Mouse (Mus musculus): ENCODE measurements at regions not wholly inside any gene's neighbourhood (a gene's known extent, or its start where the extent isn't known, plus 50 kb on each side); places are given as distances from the start of the nearest gene placed in this dataset.
A peak's percentile ranks its signal among the peaks of the same experiment; 100 is the strongest.

- no peak for DNase-seq (ENCODE audit: inconsistent age in 2 of 2, low spot score in 1 of 2)
Observed at GRCm38 (mm10) chr7:40398266-40398665, 499.9 kb upstream of the Vstm2b start.

GRCm38 (mm10) chr7:40419332-40419731 is 478.8 kb upstream of the Vstm2b start:
- no peak for DNase-seq (ENCODE audit: inconsistent age in 2 of 2, low spot score in 1 of 2)

- DNase-seq (ENCODE audit: inconsistent age in 2 of 2, low spot score in 1 of 2), result no peak
Observed at GRCm38 (mm10) chr7:40422125-40422524, 476.0 kb upstream of the Vstm2b start.

DNA sequence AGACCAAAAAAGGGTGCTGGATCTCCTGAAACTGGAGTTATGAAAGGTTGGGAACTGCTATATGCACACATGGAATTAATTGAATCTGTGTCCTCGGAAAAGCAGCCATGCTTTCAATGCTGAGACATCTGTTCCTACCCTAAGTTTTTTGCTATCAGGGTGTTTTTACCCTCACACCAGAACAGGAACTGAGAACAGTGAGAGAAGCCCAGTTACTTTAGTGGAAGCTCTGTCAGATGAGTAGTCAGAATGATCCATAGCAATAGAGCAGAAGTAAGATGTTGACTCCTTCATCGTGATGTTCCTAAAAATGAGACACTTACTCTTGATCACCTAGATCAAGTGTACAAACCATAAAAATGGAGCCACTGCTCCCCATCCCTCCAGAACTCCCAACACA is 468.7 kb upstream of the Vstm2b start:
- DNase-seq (ENCODE audit: inconsistent age in 2 of 2, low spot score in 1 of 2), result no peak

DNA sequence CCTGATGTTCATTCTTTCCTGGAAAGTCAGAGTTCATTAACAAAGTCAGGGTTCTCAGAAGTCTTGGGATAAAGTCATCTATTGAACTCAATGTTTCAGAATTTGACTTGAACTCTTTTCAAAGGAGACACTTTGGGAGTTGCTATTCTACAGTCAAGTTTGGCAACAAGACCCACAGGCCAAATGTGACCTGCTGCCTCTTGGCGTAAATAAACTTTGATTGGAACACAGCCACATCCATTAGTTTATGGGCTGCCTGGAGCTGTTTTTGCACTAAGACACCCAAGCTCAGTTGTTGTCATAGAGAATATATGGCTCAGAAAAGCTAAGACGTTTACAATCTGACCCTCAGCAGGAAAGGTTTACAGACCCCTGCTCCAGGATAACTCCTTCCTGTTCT is 464.2 kb upstream of the Vstm2b start:
- DNase-seq (ENCODE audit: inconsistent age in 2 of 2, low spot score in 1 of 2), result peak in 1 of 2 experiments; percentile 40

GRCm38 (mm10) chr7:40441128-40441527 is 457.0 kb upstream of the Vstm2b start:
- DNase-seq (ENCODE audit: inconsistent age in 2 of 2, low spot score in 1 of 2), result no peak

GRCm38 (mm10) chr7:40441786-40442185 is 456.3 kb upstream of the Vstm2b start:
- DNase-seq (ENCODE audit: inconsistent age in 2 of 2, low spot score in 1 of 2), result no peak

DNA sequence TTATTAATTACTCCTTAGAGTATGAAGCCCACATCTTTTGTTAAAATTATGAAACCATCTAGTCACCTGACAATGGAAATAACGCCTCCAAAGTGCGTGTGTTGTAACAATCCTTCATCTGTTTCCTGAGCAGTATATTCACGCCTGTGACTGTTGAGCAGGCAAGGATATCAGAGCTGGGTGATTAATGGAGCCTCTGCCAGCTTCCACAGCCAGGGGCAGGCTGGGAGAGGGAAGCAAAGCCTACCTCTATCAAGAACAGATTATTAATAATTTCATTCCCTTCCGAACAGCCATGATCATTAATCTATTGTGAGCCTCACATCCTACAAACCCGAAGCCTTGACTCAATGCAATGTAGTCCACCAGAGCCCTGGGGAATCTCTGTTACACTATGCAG is 431.7 kb upstream of the Vstm2b start:
- no peak for DNase-seq (ENCODE audit: inconsistent age in 2 of 2, low spot score in 1 of 2)

GRCm38 (mm10) chr7:40487256-40487655 is 410.9 kb upstream of the Vstm2b start:
- DNase-seq (ENCODE audit: inconsistent age in 2 of 2, low spot score in 1 of 2), result no peak

DNA sequence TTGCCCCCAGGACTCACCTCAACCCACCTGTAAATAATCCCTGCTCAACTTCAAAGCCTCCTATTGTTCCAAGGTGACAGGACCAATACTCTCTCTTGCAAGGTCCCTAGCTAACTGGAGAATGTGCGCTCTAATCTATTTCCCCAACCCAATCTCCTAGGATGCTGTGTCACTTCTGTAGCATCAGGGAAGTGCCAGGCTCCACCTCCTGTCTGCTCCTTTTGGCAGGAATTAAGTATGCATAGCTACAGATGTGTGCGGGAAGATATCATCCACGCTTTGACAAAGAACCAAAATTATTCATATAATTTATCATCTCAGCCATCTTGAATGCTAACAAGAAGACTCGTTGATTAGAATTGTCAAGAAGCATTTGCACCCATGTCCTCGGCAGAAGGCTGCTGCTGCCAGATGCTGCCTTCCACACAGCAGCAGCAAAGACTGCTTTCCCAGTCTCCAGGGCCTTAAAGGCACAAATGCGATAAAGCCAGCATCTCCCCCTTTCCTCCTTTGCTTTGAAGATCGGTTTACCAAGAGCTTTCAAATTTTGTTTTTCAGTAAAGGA is 375.3 kb upstream of the Vstm2b start:
- no peak for DNase-seq (ENCODE audit: inconsistent age in 2 of 2, low spot score in 1 of 2)

DNA sequence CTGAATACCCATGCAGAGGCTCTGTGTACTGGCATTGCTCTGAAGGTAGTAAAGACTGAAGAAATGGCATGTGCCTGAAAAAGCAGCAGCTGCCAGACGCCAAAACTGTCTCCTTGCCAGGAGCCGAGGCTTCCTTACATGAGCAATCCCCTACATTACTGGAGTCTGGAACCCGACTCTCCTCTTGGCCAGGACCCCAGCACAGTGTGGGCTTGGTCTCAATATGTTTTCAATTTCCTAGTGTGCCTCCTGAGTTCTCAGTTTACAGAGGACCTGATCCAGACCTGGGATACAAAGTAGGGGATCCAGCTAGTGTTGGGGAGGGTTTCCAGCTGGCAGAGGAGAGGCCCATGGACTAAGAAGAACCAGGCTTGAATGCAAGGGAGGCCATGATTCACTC is 361.5 kb upstream of the Vstm2b start:
- DNase-seq (ENCODE audit: inconsistent age in 2 of 2, low spot score in 1 of 2), result no peak

DNA sequence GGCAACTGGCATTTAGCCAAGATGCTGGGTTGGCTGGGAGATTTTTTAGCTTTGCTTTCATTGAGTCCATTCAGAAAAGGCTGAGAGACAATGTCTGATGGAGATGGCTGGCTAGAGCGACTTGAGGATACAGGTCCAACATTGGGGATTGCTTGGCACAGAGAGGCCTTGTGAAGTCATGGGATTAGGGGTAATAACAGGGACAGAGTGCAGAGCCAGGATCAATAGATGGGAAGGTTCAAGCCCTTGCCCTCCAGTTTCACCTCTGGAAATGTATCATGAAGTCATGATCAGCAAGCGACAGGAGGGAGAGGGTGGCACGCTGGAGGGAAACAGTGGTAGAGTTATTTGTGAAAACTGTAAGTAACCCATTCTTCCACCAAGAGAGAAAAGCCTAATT is 360.5 kb upstream of the Vstm2b start:
- no peak for DNase-seq (ENCODE audit: inconsistent age in 2 of 2, low spot score in 1 of 2)

DNA sequence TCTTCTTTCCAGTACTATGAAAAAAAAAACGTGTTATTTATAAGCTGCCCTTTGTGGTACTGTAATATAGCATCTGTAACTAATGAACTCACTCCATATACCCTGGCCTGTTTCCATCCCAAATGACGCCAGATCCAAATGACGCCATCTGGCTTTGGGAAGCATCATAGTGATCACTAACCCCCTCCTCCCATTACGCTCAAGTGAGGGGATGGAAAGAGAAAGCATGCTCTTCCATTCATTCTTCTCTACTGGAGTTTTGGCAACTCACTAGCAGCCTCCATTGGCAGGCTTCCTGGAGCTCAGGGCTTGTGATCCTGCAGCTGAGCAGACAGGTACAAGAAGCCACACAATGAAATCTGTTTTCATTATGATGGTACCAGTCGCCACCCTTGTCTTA is 358.3 kb upstream of the Vstm2b start:
- DNase-seq (ENCODE audit: inconsistent age in 2 of 2, low spot score in 1 of 2), result no peak

DNA sequence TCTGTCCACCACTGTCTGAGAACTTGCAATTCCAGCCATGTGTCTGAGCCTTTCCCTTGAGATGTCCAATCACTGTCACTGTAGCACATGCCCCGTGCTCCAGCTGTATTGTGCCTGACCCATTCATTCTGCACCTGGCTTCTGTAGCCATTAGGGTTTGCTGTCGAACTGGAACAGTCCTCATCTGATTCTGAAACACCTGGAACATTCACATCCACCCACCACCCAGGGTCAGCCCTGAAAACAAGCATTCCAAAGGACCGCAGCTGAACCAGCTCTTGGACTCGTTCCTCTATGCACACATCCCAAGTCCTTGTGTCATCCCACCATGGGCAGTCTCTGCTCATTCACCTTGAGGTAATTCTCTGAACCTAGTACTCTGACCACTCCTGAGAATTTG is 356.8 kb upstream of the Vstm2b start:
- DNase-seq (ENCODE audit: inconsistent age in 2 of 2, low spot score in 1 of 2), result no peak

- DNase-seq (ENCODE audit: inconsistent age in 2 of 2, low spot score in 1 of 2), result no peak
Observed at GRCm38 (mm10) chr7:40563447-40564118, 334.5 kb upstream of the Vstm2b start.

GRCm38 (mm10) chr7:40575971-40576370 is 322.2 kb upstream of the Vstm2b start:
- DNase-seq (ENCODE audit: inconsistent age in 2 of 2, low spot score in 1 of 2), result no peak

DNA sequence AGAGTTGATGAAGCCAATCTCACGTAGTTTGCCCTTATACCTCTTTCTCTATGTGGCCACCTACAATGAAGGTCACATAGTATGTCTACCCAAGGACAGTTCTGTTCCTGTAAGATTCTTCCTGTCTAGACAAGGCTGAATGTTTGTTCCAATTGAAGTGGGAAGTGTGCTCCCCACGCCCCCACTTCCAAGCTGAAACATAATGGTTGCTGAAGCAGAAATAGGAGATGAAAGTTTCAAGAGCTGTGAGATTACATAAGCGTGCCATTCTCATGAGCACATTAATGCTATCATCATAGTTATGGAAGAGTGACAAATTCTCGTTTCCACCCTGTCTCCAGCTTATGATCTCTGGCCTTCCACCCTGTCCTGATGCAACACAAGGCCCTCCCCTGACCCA is 320.8 kb upstream of the Vstm2b start:
- no peak for DNase-seq (ENCODE audit: inconsistent age in 2 of 2, low spot score in 1 of 2)

DNA sequence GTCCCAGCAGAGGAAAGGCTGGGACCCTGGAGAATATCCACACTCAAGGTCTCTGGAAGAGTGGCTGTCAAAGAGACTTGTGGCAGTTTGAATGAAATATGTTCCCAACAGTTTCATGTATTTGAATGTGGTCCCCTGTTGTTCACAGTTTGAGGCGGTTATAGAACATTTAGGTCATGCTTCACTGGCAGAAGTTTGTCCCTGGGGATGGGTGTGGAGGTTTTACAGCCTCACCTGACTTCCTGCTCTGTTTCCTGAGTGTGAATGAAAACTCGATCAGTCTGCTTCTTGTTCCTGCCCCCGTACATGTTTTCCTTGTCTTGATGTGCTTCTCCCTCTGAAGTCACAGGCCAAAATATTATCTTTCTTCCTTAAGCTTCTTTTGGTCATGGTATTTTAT is 277.4 kb upstream of the Vstm2b start:
- DNase-seq (ENCODE audit: inconsistent age in 2 of 2, low spot score in 1 of 2), result no peak

GRCm38 (mm10) chr7:40622811-40623210 is 275.3 kb upstream of the Vstm2b start:
- DNase-seq (ENCODE audit: inconsistent age in 2 of 2, low spot score in 1 of 2), result no peak

DNA sequence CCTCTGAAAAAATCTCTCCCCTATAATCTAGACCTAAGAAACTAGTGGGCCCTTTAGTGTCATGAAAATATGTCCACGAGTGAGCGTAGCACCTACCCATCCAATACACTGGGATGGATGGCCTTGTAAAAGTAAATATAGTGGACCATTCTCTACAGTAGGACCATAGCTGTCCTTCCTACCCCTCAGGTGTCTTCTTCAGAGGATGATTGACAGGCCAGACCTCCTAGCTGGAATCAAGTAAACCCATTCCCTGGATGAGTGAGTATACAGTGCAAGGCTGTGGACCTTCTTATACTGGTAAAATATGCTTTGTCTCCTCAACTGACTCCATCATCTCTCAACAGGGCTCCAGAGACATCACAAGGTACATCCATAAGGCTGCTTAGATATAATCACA is 274.8 kb upstream of the Vstm2b start:
- DNase-seq (ENCODE audit: inconsistent age in 2 of 2, low spot score in 1 of 2), result no peak

DNA sequence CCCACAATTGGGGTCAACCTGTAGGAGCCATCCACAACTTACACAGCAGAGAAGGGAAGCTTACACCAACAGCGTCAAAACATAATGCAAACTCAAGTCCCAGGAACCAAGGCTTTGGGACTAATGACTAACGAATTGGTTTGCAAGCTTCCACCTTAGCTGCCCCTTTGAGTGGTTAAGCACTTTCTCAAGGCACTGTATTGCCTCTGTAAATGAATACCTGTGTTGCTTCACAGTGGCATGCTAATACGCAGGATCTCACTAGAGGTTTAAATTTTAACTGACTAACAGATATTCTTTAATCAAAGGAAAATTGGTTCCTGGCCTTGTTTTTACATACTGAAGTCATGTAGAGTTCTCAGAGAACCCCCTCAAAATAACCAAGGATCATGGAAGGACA is 261.8 kb upstream of the Vstm2b start:
- no peak for DNase-seq (ENCODE audit: inconsistent age in 2 of 2, low spot score in 1 of 2)

DNA sequence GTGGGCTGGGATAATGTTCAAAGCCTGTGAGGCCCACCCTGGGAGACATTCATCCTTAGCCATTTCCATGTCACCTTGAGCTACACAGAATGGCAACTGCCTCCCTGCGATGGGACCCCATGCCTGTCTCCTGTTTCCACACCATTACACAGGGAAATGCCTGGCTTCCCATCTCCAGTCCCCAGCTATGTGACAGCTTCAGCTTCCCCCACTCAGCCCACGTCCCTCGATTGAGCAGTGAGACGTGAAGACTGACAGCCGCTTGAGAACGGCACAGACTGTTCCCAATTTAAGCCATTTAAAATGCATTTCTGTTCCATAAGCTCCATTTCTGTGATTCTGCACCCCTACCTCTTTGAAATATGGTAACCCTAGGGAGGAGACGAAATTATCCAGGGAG is 243.1 kb upstream of the Vstm2b start:
- DNase-seq (ENCODE audit: inconsistent age in 2 of 2, low spot score in 1 of 2), result no peak

DNA sequence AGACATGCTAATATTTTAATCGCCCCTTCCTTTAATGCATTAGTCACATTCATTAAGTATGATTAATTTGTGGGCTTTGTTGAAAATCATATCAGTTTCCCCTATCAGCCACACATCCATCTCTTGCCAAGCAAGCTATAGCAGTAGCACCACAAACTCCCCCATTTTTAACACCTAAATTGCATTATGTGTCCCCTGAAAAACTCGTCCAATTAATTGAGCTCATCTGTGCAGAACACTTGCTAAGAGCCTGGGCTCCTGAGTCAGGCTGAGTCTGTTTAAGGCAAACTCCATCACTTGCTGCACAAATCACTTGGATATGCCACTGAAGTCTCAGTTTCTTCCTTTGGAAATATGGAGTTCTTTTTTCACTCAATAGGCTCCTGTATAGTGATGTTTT is 242.7 kb upstream of the Vstm2b start:
- no peak for DNase-seq (ENCODE audit: inconsistent age in 2 of 2, low spot score in 1 of 2)

All from adrenal gland, adult (tissue).